8 mouse cellular contexts compared by ENCODE assay signal in genomic region chr19:55414050-55414449, GRCm38 (mm10).
A peak's percentile ranks its signal among the peaks of the same experiment; 100 is the strongest.
DNase-seq lines count a peak whose midpoint lies in the region; ATAC-seq lines count a peak whose summit lies in the region.

No protein-coding gene starts in this region.

- no peak overlapping the region for H3K9ac ChIP-seq in forebrain, embryonic 12.5 days

- DNase-seq in heart, adult 9 months (ENCODE audit: low spot score in 2 of 2), result peak; percentile 4 to 10
- DNase-seq in heart, embryonic 10.5 days (ENCODE audit: low spot score), result no peak
- peak; percentile 41 to 43 for DNase-seq in B cell, adult 2 months
- peak; percentile 46 for DNase-seq in adrenal gland, adult 2 months
- peak; percentile 73 for DNase-seq in kidney, postnatal 10 days
- peak; percentile 62 for DNase-seq in testis, postnatal 10 days (ENCODE audit: low spot score)

- no peaks in the 10 kb centered on the region for H3K4me1 ChIP-seq in heart, embryonic 10.5 days
- H3K4me1 ChIP-seq in forebrain, embryonic 12.5 days, result peaks cover 18% of the 10 kb centered on the region

- H3K4me2 ChIP-seq in forebrain, embryonic 12.5 days, result no peak overlapping the region

- WGBS in heart, embryonic 10.5 days, result 50% methylated on average over 8 of the region's 8 CpGs
- 26% methylated on average over 8 of the region's 8 CpGs for WGBS in forebrain, embryonic 12.5 days

- no peaks in the 10 kb centered on the region for H3K9me3 ChIP-seq in heart, embryonic 10.5 days
- no peaks in the 10 kb centered on the region for H3K9me3 ChIP-seq in forebrain, embryonic 12.5 days

- H3K27me3 ChIP-seq in heart, embryonic 10.5 days (ENCODE audit: insufficient read depth, poor library complexity, severe bottlenecking), result no peaks in the 10 kb centered on the region
- H3K27me3 ChIP-seq in forebrain, embryonic 12.5 days, result peaks cover 4% of the 10 kb centered on the region; the same call in 1 of the 2 replicates

- ATAC-seq in forebrain, embryonic 12.5 days (ENCODE audit: low FRiP score), result peak; percentile 69; the same call in 1 of the 2 replicates
- peak; percentile 82; the same call in 1 of the 2 replicates for ATAC-seq in megakaryocyte-erythroid progenitor cell, adult 5-6 weeks (replicated peaks; ENCODE audit: low FRiP score, low TSS enrichment, poor library complexity, severe bottlenecking)

- H3K4me3 ChIP-seq in heart, embryonic 10.5 days, result no peak overlapping the region
- H3K4me3 ChIP-seq in forebrain, embryonic 12.5 days (replicated peaks), result no peak overlapping the region

- peaks cover 4% of the 10 kb centered on the region; the same call in 1 of the 2 replicates for H3K36me3 ChIP-seq in heart, embryonic 10.5 days
- no peaks in the 10 kb centered on the region for H3K36me3 ChIP-seq in forebrain, embryonic 12.5 days (replicated peaks)

- H3K27ac ChIP-seq in heart, embryonic 10.5 days, result no peak overlapping the region
- H3K27ac ChIP-seq in forebrain, embryonic 12.5 days, result no peak overlapping the region
